Mouse (Mus musculus): ENCODE measurements around the gene Ppm1l. TPM values are rescaled to one million over a fixed set of nuclear protein-coding genes. Genes with fewer than 3 reads are reported as not detected.

The Ppm1l gene
- polyA plus RNA-seq, 1 experiment from 2014 or later, result 17.2 TPM

- Histone ChIP-seq H3K4me3 (ENCODE audit: low read depth, low read length) (no peak overlapping the region), H3K27ac (ENCODE audit: low read depth, low read length) (no peak overlapping the region), H3K9me3 (ENCODE audit: control insufficient read depth, low read length) (no peaks in the 10 kb centered on the region), H3K36me3 (ENCODE audit: control insufficient read depth, insufficient read depth, low read length) (no peaks in the 10 kb centered on the region), H3K9ac (ENCODE audit: low read depth, low read length) (no peak overlapping the region), H3K4me2 (replicated peaks; ENCODE audit: low read depth, low read length) (no peak overlapping the region), H3K4me1 (replicated peaks; ENCODE audit: control insufficient read depth, insufficient read depth, low read length) (no peaks in the 10 kb centered on the region), H3K27me3 (ENCODE audit: control insufficient read depth, insufficient read depth, low read length) (no peaks in the 10 kb centered on the region)
- no peak for DNase-seq (ENCODE audit: low spot score)
- 97% methylated on average over 5 of the region's 5 CpGs for WGBS
- ATAC-seq (ENCODE audit: low FRiP score), result no peak
Measured at GRCm38 (mm10) chr3:69456071-69456470, 139.4 kb downstream of the Ppm1l start.

GRCm38 (mm10) chr3:69458756-69459155 is 142.1 kb downstream of the Ppm1l start:
- ATAC-seq (ENCODE audit: low FRiP score) (no peak), DNase-seq (ENCODE audit: low spot score) (no peak)
- H3K9me3 ChIP-seq (ENCODE audit: control insufficient read depth, low read length), result no peaks in the 10 kb centered on the region
- no peak overlapping the region for H3K9ac ChIP-seq (ENCODE audit: low read depth, low read length)
- 90% methylated on average over 6 of the region's 6 CpGs for WGBS
- no peak overlapping the region for H3K4me2 ChIP-seq (replicated peaks; ENCODE audit: low read depth, low read length)
- no peaks in the 10 kb centered on the region for H3K27me3 ChIP-seq (ENCODE audit: control insufficient read depth, insufficient read depth, low read length)
- no peak overlapping the region for H3K4me3 ChIP-seq (ENCODE audit: low read depth, low read length)
- H3K36me3 ChIP-seq (ENCODE audit: control insufficient read depth, insufficient read depth, low read length), result no peaks in the 10 kb centered on the region
- H3K4me1 ChIP-seq (replicated peaks; ENCODE audit: control insufficient read depth, insufficient read depth, low read length), result no peaks in the 10 kb centered on the region
- H3K27ac ChIP-seq (ENCODE audit: low read depth, low read length), result no peak overlapping the region

- Histone ChIP-seq H3K4me3 (ENCODE audit: low read depth, low read length) (no peak overlapping the region), H3K9me3 (ENCODE audit: control insufficient read depth, low read length) (no peaks in the 10 kb centered on the region), H3K27me3 (ENCODE audit: control insufficient read depth, insufficient read depth, low read length) (no peaks in the 10 kb centered on the region), H3K36me3 (ENCODE audit: control insufficient read depth, insufficient read depth, low read length) (no peaks in the 10 kb centered on the region), H3K27ac (ENCODE audit: low read depth, low read length) (no peak overlapping the region), H3K9ac (ENCODE audit: low read depth, low read length) (no peak overlapping the region), H3K4me1 (replicated peaks; ENCODE audit: control insufficient read depth, insufficient read depth, low read length) (no peaks in the 10 kb centered on the region), H3K4me2 (replicated peaks; ENCODE audit: low read depth, low read length) (no peak overlapping the region)
- DNase-seq (ENCODE audit: low spot score) (no peak), ATAC-seq (ENCODE audit: low FRiP score) (no peak)
- 92% methylated on average over 1 of the region's 1 CpGs for WGBS
Measured at GRCm38 (mm10) chr3:69461956-69462355, 145.3 kb downstream of the Ppm1l start.

- H3K27ac ChIP-seq (ENCODE audit: low read depth, low read length), result no peak overlapping the region
- no peak overlapping the region for H3K4me2 ChIP-seq (replicated peaks; ENCODE audit: low read depth, low read length)
- DNase-seq (ENCODE audit: low spot score) (no peak), ATAC-seq (ENCODE audit: low FRiP score) (no peak)
- H3K4me3 ChIP-seq (ENCODE audit: low read depth, low read length), result no peak overlapping the region
- H3K36me3 ChIP-seq (ENCODE audit: control insufficient read depth, insufficient read depth, low read length), result no peaks in the 10 kb centered on the region
- no peak overlapping the region for H3K9ac ChIP-seq (ENCODE audit: low read depth, low read length)
- H3K9me3 ChIP-seq (ENCODE audit: control insufficient read depth, low read length), result no peaks in the 10 kb centered on the region
- H3K4me1 ChIP-seq (replicated peaks; ENCODE audit: control insufficient read depth, insufficient read depth, low read length), result no peaks in the 10 kb centered on the region; the same call in 1 of the 2 replicates
- H3K27me3 ChIP-seq (ENCODE audit: control insufficient read depth, insufficient read depth, low read length), result no peaks in the 10 kb centered on the region
- WGBS, result 93% methylated on average over 4 of the region's 4 CpGs
Measured at GRCm38 (mm10) chr3:69465751-69466150, 149.1 kb downstream of the Ppm1l start.

- H3K4me1 ChIP-seq (replicated peaks; ENCODE audit: control insufficient read depth, insufficient read depth, low read length), result no peaks in the 10 kb centered on the region; the same call in 1 of the 2 replicates
- H3K4me3 ChIP-seq (ENCODE audit: low read depth, low read length), result no peak overlapping the region
- ATAC-seq (ENCODE audit: low FRiP score) (no peak), DNase-seq (ENCODE audit: low spot score) (no peak)
- WGBS, result 58% methylated on average over 9 of the region's 9 CpGs
- no peaks in the 10 kb centered on the region for H3K9me3 ChIP-seq (ENCODE audit: control insufficient read depth, low read length)
- H3K4me2 ChIP-seq (replicated peaks; ENCODE audit: low read depth, low read length), result no peak overlapping the region
- no peaks in the 10 kb centered on the region for H3K27me3 ChIP-seq (ENCODE audit: control insufficient read depth, insufficient read depth, low read length)
- no peak overlapping the region for H3K9ac ChIP-seq (ENCODE audit: low read depth, low read length)
- no peak overlapping the region for H3K27ac ChIP-seq (ENCODE audit: low read depth, low read length)
- no peaks in the 10 kb centered on the region for H3K36me3 ChIP-seq (ENCODE audit: control insufficient read depth, insufficient read depth, low read length)
Measured at GRCm38 (mm10) chr3:69468280-69469008, 151.8 kb downstream of the Ppm1l start.

- Histone ChIP-seq H3K4me2 (replicated peaks; ENCODE audit: low read depth, low read length) (no peak overlapping the region), H3K9ac (ENCODE audit: low read depth, low read length) (no peak overlapping the region), H3K27me3 (ENCODE audit: control insufficient read depth, insufficient read depth, low read length) (no peaks in the 10 kb centered on the region), H3K4me3 (ENCODE audit: low read depth, low read length) (no peak overlapping the region), H3K9me3 (ENCODE audit: control insufficient read depth, low read length) (no peaks in the 10 kb centered on the region), H3K27ac (ENCODE audit: low read depth, low read length) (no peak overlapping the region), H3K4me1 (replicated peaks; ENCODE audit: control insufficient read depth, insufficient read depth, low read length) (no peaks in the 10 kb centered on the region; the same call in 1 of the 2 replicates), H3K36me3 (ENCODE audit: control insufficient read depth, insufficient read depth, low read length) (no peaks in the 10 kb centered on the region)
- DNase-seq (ENCODE audit: low spot score) (no peak), ATAC-seq (ENCODE audit: low FRiP score) (no peak; the same call in 1 of the 2 replicates)
- WGBS, result 48% methylated on average over 5 of the region's 6 CpGs
Measured at GRCm38 (mm10) chr3:69469463-69470141, 152.9 kb downstream of the Ppm1l start.

GRCm38 (mm10) chr3:69470142-69470796 is 153.6 kb downstream of the Ppm1l start:
- Histone ChIP-seq H3K4me2 (replicated peaks; ENCODE audit: low read depth, low read length) (no peak overlapping the region), H3K27ac (ENCODE audit: low read depth, low read length) (no peak overlapping the region)
- 74% methylated on average over 11 of the region's 11 CpGs for WGBS

GRCm38 (mm10) chr3:69475850-69476450 is 159.3 kb downstream of the Ppm1l start:
- no peak overlapping the region for H3K27ac ChIP-seq (ENCODE audit: low read depth, low read length)
- no peak overlapping the region for H3K4me3 ChIP-seq (ENCODE audit: low read depth, low read length)
- H3K9ac ChIP-seq (ENCODE audit: low read depth, low read length), result no peak overlapping the region
- H3K9me3 ChIP-seq (ENCODE audit: control insufficient read depth, low read length), result no peaks in the 10 kb centered on the region
- H3K36me3 ChIP-seq (ENCODE audit: control insufficient read depth, insufficient read depth, low read length), result no peaks in the 10 kb centered on the region
- no peaks in the 10 kb centered on the region for H3K27me3 ChIP-seq (ENCODE audit: control insufficient read depth, insufficient read depth, low read length)
- DNase-seq (ENCODE audit: low spot score), result no peak
- ATAC-seq (ENCODE audit: low FRiP score), result no peak
- WGBS, result 63% methylated on average over 12 of the region's 12 CpGs
- H3K4me2 ChIP-seq (replicated peaks; ENCODE audit: low read depth, low read length), result no peak overlapping the region
- H3K4me1 ChIP-seq (replicated peaks; ENCODE audit: control insufficient read depth, insufficient read depth, low read length), result no peaks in the 10 kb centered on the region

More at GRCm38 (mm10) chr3:69470142-69470796, 153.6 kb downstream of the Ppm1l start:
- H3K4me3 ChIP-seq (ENCODE audit: low read depth, low read length), result no peak overlapping the region
- H3K27me3 ChIP-seq (ENCODE audit: control insufficient read depth, insufficient read depth, low read length), result no peaks in the 10 kb centered on the region
- ATAC-seq (ENCODE audit: low FRiP score) (peak; percentile 64; the same call in 1 of the 2 replicates), DNase-seq (ENCODE audit: low spot score) (peak; percentile 11)
- H3K4me1 ChIP-seq (replicated peaks; ENCODE audit: control insufficient read depth, insufficient read depth, low read length), result no peaks in the 10 kb centered on the region; the same call in 1 of the 2 replicates
- no peaks in the 10 kb centered on the region for H3K9me3 ChIP-seq (ENCODE audit: control insufficient read depth, low read length)
- H3K36me3 ChIP-seq (ENCODE audit: control insufficient read depth, insufficient read depth, low read length), result no peaks in the 10 kb centered on the region
- H3K9ac ChIP-seq (ENCODE audit: low read depth, low read length), result no peak overlapping the region

Measured in hindbrain, embryonic 11.5 days (tissue).